14 mouse cellular contexts compared by ENCODE assay signal in genomic region chr3:6675354-6675753, GRCm38 (mm10). TPM values are rescaled to one million over a fixed set of nuclear protein-coding genes. Genes with fewer than 3 reads are reported as not detected.
DNase-seq lines count a peak whose midpoint lies in the region; ATAC-seq and TF ChIP-seq lines count a peak whose summit lies in the region.
"Had no signal": no experiment of that assay in that cellular context is flagged by ENCODE, and none has a peak within 500 bp of the region (broad histone marks: within the 10 kb centered on the region; RNA-seq: fewer than 3 reads in every experiment).

No protein-coding gene starts in this region.

- peak; percentile 23 to 34 for DNase-seq in right cerebral cortex, postnatal 10 days (ENCODE audit: low spot score in 2 of 2)
- DNase-seq in right cerebral cortex, postnatal 14 days, result no peak
- DNase-seq in hindbrain, embryonic 14.5 days (ENCODE audit: low spot score), result peak; percentile 62
- DNase-seq in testis, postnatal 14 days (ENCODE audit: low spot score), result peak; percentile 4
- DNase-seq in B cell, adult 2 months, result no peak
- no peak for DNase-seq in heart, postnatal 36 days
- DNase-seq: layer of hippocampus, postnatal 36 days; lung, postnatal 4 days; spleen, adult 18-20 months had no signal

- intact Hi-C loops in heart, postnatal 36 days (cut with DNase I), result no loop called here

- H3K4me1 ChIP-seq in intestine, postnatal 0 days (replicated peaks; ENCODE audit: control insufficient read depth, insufficient read depth, low read length), result no peaks in the 10 kb centered on the region
- H3K4me1 ChIP-seq in intestine, embryonic 15.5 days (replicated peaks), result no peaks in the 10 kb centered on the region
- no peaks in the 10 kb centered on the region for H3K4me1 ChIP-seq in hindbrain, embryonic 14.5 days (replicated peaks; ENCODE audit: control insufficient read depth, insufficient read depth, low read length)

- H3K4me2 ChIP-seq in intestine, postnatal 0 days (replicated peaks; ENCODE audit: low read depth), result no peak overlapping the region
- H3K4me2 ChIP-seq in intestine, embryonic 15.5 days (replicated peaks), result no peak overlapping the region
- H3K4me2 ChIP-seq in hindbrain, embryonic 14.5 days (replicated peaks), result no peak overlapping the region

- peak; percentile 40 for TF ChIP-seq CTCF in intestine, postnatal 0 days (IDR thresholded peaks at IDR 0.05; ENCODE audit: low read depth)

- H3K27ac ChIP-seq in intestine, postnatal 0 days (ENCODE audit: low read depth, low read length), result no peak overlapping the region
- no peak overlapping the region for H3K27ac ChIP-seq in intestine, embryonic 15.5 days
- peak overlapping the region; percentile 16; the same call in 1 of the 2 replicates for H3K27ac ChIP-seq in hindbrain, embryonic 14.5 days

- no peak overlapping the region for H3K4me3 ChIP-seq in intestine, postnatal 0 days (ENCODE audit: low read depth, low read length)
- no peak overlapping the region for H3K4me3 ChIP-seq in intestine, embryonic 15.5 days (replicated peaks)
- H3K4me3 ChIP-seq in hindbrain, embryonic 14.5 days (replicated peaks; ENCODE audit: low read length), result no peak overlapping the region

- H3K9me3 ChIP-seq in intestine, postnatal 0 days (ENCODE audit: control insufficient read depth), result no peaks in the 10 kb centered on the region
- H3K9me3 ChIP-seq in intestine, embryonic 15.5 days, result no peaks in the 10 kb centered on the region
- no peaks in the 10 kb centered on the region for H3K9me3 ChIP-seq in hindbrain, embryonic 14.5 days (ENCODE audit: control insufficient read depth, low read length)

- H3K27me3 ChIP-seq in intestine, postnatal 0 days (replicated peaks; ENCODE audit: control insufficient read depth, insufficient read depth, low read length), result no peaks in the 10 kb centered on the region
- no peaks in the 10 kb centered on the region for H3K27me3 ChIP-seq in intestine, embryonic 15.5 days (replicated peaks)
- no peaks in the 10 kb centered on the region for H3K27me3 ChIP-seq in hindbrain, embryonic 14.5 days (ENCODE audit: control insufficient read depth, insufficient read depth, low read length)
- H3K27me3 ChIP-seq: Patski had no signal

- no peak overlapping the region for H3K9ac ChIP-seq in intestine, postnatal 0 days (ENCODE audit: low read depth, low read length)
- H3K9ac ChIP-seq in intestine, embryonic 15.5 days, result no peak overlapping the region
- H3K9ac ChIP-seq in hindbrain, embryonic 14.5 days, result no peak overlapping the region

- no peak for ATAC-seq in intestine, postnatal 0 days
- no peak for ATAC-seq in intestine, embryonic 15.5 days
- ATAC-seq in hindbrain, embryonic 14.5 days (ENCODE audit: low FRiP score), result peak; percentile 79; the same call in 1 of the 2 replicates
- ATAC-seq: Patski had no signal

- H3K36me3 ChIP-seq in intestine, postnatal 0 days (ENCODE audit: control insufficient read depth, insufficient read depth), result no peaks in the 10 kb centered on the region
- H3K36me3 ChIP-seq in intestine, embryonic 15.5 days, result no peaks in the 10 kb centered on the region
- no peaks in the 10 kb centered on the region for H3K36me3 ChIP-seq in hindbrain, embryonic 14.5 days (replicated peaks; ENCODE audit: control insufficient read depth, insufficient read depth)

- WGBS in intestine, postnatal 0 days, result 48% methylated on average over 3 of the region's 3 CpGs
- whole genome bisulfite sequencing in intestine, embryonic 15.5 days, result 51% methylated on average over 3 of the region's 3 CpGs
- 37% methylated on average over 3 of the region's 3 CpGs for WGBS in hindbrain, embryonic 14.5 days

RNA-seq across cellular contexts. Expression of gene 1700008P02Rik, which starts 55.1 kb away (rescaled TPM):
- not detected in 2 replicates for polyA plus RNA-seq in intestine, postnatal 0 days (2015; fragmentation: Nextera tagmentation; extraction: Ambion mirVana)
- polyA plus RNA-seq in intestine, embryonic 15.5 days (2015; fragmentation: Nextera tagmentation; extraction: Ambion mirVana), result not detected in 2 replicates
- polyA plus RNA-seq in hindbrain, embryonic 14.5 days (2014; fragmentation: Nextera tagmentation; extraction: Ambion mirVana), result not detected in 2 replicates
- total RNA-seq in heart, postnatal 36 days (2021), result not detected
- total RNA-seq: common myeloid progenitor, adult 5-6 weeks; heart, adult 8-10 months; layer of hippocampus, postnatal 36 days had no signal
- polyA plus RNA-seq: Patski had no signal

Comparison
In these comparisons a context has a peak if more than half of its experiments do, and no peak if none do; other contexts are left out.
1. DNase-seq: peak in right cerebral cortex, postnatal 10 days (2 of 2), hindbrain, embryonic 14.5 days (single experiment) and testis, postnatal 14 days (single experiment); none in right cerebral cortex, postnatal 14 days (single experiment), B cell, adult 2 months (0 of 2) and heart, postnatal 36 days (0 of 2).